Comparison of ENCODE assay signal across 12 mouse cellular contexts in the genomic region with DNA sequence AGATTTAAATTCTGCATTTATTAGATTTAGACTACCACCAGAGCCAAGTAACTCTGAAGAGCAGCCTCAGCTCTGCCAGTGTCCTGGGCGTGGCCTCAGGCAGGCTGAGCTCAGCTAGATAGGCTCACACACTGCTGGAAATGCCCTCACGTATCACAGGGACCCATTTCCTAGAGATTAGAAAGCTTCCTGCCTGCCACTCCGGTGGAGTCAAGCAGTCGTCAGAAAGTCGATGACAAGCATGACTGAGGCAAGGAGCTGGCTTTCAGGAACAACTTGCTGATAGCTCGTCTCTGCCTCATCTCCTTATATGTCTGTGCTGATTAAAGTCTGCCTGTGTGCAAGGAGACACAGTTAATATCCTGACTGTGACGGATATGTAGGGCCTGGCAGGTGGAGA. TPM values are rescaled to one million over a fixed set of nuclear protein-coding genes. Genes with fewer than 3 reads are reported as not detected.
DNase-seq lines count a peak whose midpoint lies in the region; ATAC-seq and TF ChIP-seq lines count a peak whose summit lies in the region.
"Had no signal": no experiment of that assay in that cellular context is flagged by ENCODE, and none has a peak within 500 bp of the region (broad histone marks: within the 10 kb centered on the region; RNA-seq: fewer than 3 reads in every experiment).

No protein-coding gene starts in this region.

- H3K9me3 ChIP-seq in heart, embryonic 15.5 days (replicated peaks) = no peaks in the 10 kb centered on the region
- no peaks in the 10 kb centered on the region for H3K9me3 ChIP-seq in neural tube, embryonic 15.5 days (replicated peaks)
- H3K9me3 ChIP-seq: embryonic facial prominence, embryonic 13.5 days; limb, embryonic 13.5 days had no signal

- DNase-seq in heart, adult 9 months (ENCODE audit: low spot score in 2 of 2) = no peak
- peak; percentile 54 for DNase-seq in c-Kit-positive CD71-negative TER-119-negative erythroid progenitor cells, embryonic 14.5 days (ENCODE audit: low read depth)
- DNase-seq in liver, adult 2 months (ENCODE audit: extremely low read depth, low read depth, low spot score) = no peak
- no peak for DNase-seq in adrenal gland, postnatal 4 days (ENCODE audit: low spot score in 2 of 2)
- DNase-seq in layer of hippocampus, adult 2 months (ENCODE audit: low spot score in 2 of 2) = no peak
- DNase-seq: cerebellum, adult 2 months had no signal

- H3K27ac ChIP-seq in heart, embryonic 15.5 days = peak overlapping the region; percentile 16; the same call in 1 of the 2 replicates
- peak overlapping the region; percentile 12; the same call in 1 of the 2 replicates for H3K27ac ChIP-seq in liver, adult 2 months (replicated peaks; ENCODE audit: insufficient read depth, low read depth, low read length)
- no peak overlapping the region for H3K27ac ChIP-seq in neural tube, embryonic 15.5 days (replicated peaks)
- no peak overlapping the region for H3K27ac ChIP-seq in layer of hippocampus, adult 2 months
- H3K27ac ChIP-seq: embryonic facial prominence, embryonic 13.5 days; limb, embryonic 13.5 days had no signal

- peaks cover 14% of the 10 kb centered on the region for H3K4me1 ChIP-seq in heart, embryonic 15.5 days (replicated peaks)
- peaks cover 5% of the 10 kb centered on the region; the same call in 1 of the 2 replicates for H3K4me1 ChIP-seq in liver, adult 2 months (ENCODE audit: control insufficient read depth, insufficient read depth, low read length)
- H3K4me1 ChIP-seq in neural tube, embryonic 15.5 days = peaks cover 2% of the 10 kb centered on the region; the same call in 1 of the 2 replicates
- H3K4me1 ChIP-seq: embryonic facial prominence, embryonic 13.5 days; limb, embryonic 13.5 days had no signal

- ATAC-seq in heart, embryonic 15.5 days (replicated peaks; ENCODE audit: insufficient number of reproducible peaks, insufficient read depth, low FRiP score, low read depth) = peak; percentile 74
- peak; percentile 90 for ATAC-seq in megakaryocyte progenitor cell, adult 5-6 weeks (replicated peaks; ENCODE audit: poor library complexity)
- ATAC-seq in neural tube, embryonic 15.5 days (ENCODE audit: low FRiP score) = no peak
- ATAC-seq: activated CD4-positive, CD25-positive, alpha-beta regulatory T cell, adult 4 months had no signal

- no peak overlapping the region for H3K4me3 ChIP-seq in heart, embryonic 15.5 days
- no peak overlapping the region for H3K4me3 ChIP-seq in liver, adult 2 months (ENCODE audit: insufficient read depth, low read depth, low read length)
- no peak overlapping the region for H3K4me3 ChIP-seq in neural tube, embryonic 15.5 days (replicated peaks)
- no peak overlapping the region for H3K4me3 ChIP-seq in layer of hippocampus, adult 2 months
- H3K4me3 ChIP-seq: embryonic facial prominence, embryonic 13.5 days; limb, embryonic 13.5 days had no signal

- H3K27me3 ChIP-seq in heart, embryonic 15.5 days = no peaks in the 10 kb centered on the region
- no peaks in the 10 kb centered on the region for H3K27me3 ChIP-seq in liver, adult 2 months (ENCODE audit: control insufficient read depth, insufficient read depth, low read length)
- H3K27me3 ChIP-seq in neural tube, embryonic 15.5 days (replicated peaks) = no peaks in the 10 kb centered on the region
- H3K27me3 ChIP-seq: embryonic facial prominence, embryonic 13.5 days; limb, embryonic 13.5 days had no signal

- peak overlapping the region; percentile 32 for H3K4me2 ChIP-seq in heart, embryonic 15.5 days
- H3K4me2 ChIP-seq in neural tube, embryonic 15.5 days = no peak overlapping the region
- H3K4me2 ChIP-seq: embryonic facial prominence, embryonic 13.5 days; limb, embryonic 13.5 days had no signal

- H3K9ac ChIP-seq in heart, embryonic 15.5 days = no peak overlapping the region
- no peak overlapping the region for H3K9ac ChIP-seq in liver, adult 2 months (ENCODE audit: low read depth, low read length)
- no peak overlapping the region for H3K9ac ChIP-seq in neural tube, embryonic 15.5 days (replicated peaks)
- H3K9ac ChIP-seq: embryonic facial prominence, embryonic 13.5 days; limb, embryonic 13.5 days had no signal

- TF ChIP-seq CTCF in liver, adult 2 months (IDR thresholded peaks at IDR 0.05; ENCODE audit: low read depth, low read length) = no peak
- no peak for TF ChIP-seq CTCF in layer of hippocampus, adult 2 months (conservative IDR thresholded peaks at IDR 0.05)

- no peaks in the 10 kb centered on the region for H3K79me2 ChIP-seq in liver, adult 2 months (ENCODE audit: control insufficient read depth, insufficient read depth, low read length)

- no peaks in the 10 kb centered on the region for H3K36me3 ChIP-seq in heart, embryonic 15.5 days
- peaks cover 2% of the 10 kb centered on the region; the same call in 1 of the 2 replicates for H3K36me3 ChIP-seq in liver, adult 2 months (ENCODE audit: control insufficient read depth, insufficient read depth, low read length)
- H3K36me3 ChIP-seq in neural tube, embryonic 15.5 days = no peaks in the 10 kb centered on the region
- H3K36me3 ChIP-seq: embryonic facial prominence, embryonic 13.5 days; limb, embryonic 13.5 days had no signal

- no peak for TF ChIP-seq POLR2A in liver, adult 2 months (IDR thresholded peaks at IDR 0.05; ENCODE audit: extremely low read depth, insufficient read depth, low read length)

- WGBS in heart, embryonic 15.5 days = 8% methylated on average over 7 of the region's 7 CpGs
- 68% methylated on average over 7 of the region's 7 CpGs for WGBS in liver, adult 2 months
- 63% methylated on average over 7 of the region's 7 CpGs for WGBS in neural tube, embryonic 15.5 days

RNA-seq across cellular contexts. Expression of gene Zdhhc23, which starts 38.8 kb away (rescaled TPM):
- 0.81 and 1.3 TPM in 2 replicates for polyA plus RNA-seq in heart, embryonic 15.5 days (2015; fragmentation: Nextera tagmentation; extraction: Ambion mirVana)
- total RNA-seq in liver, adult 2 months (2014; rRNA removed) = 0.09 and 0.20 TPM in 2 replicates
- 0.07 and 0.32 TPM in 2 replicates for polyA plus RNA-seq in liver, adult 2 months (2012; rRNA removed)
- total RNA-seq in megakaryocyte progenitor cell, adult 5-6 weeks (2015) = 0.59 and 1.4 TPM in 2 replicates
- 0.54 and 0.62 TPM in 2 replicates for total RNA-seq in megakaryocyte progenitor cell, adult 5-6 weeks (2017)
- 1 to 10 TPM in 1 of 2 experiments, under 1 TPM in 1; 0.73 to 1.9 TPM for total RNA-seq in adrenal gland, postnatal 4 days (2021)
- 3.1 and 3.4 TPM in 2 replicates for polyA plus RNA-seq in neural tube, embryonic 15.5 days (2015; fragmentation: Nextera tagmentation; extraction: Ambion mirVana)
- 10 to 100 TPM; 43.4 to 49.1 TPM for total RNA-seq in layer of hippocampus, adult 2 months (2021)

RNA-seq across cellular contexts. Expression of gene Gramd1c, which starts 44.8 kb away (rescaled TPM):
- polyA plus RNA-seq in heart, embryonic 15.5 days (2015; fragmentation: Nextera tagmentation; extraction: Ambion mirVana) = 4.6 and 5.5 TPM in 2 replicates
- total RNA-seq in liver, adult 2 months (2014; rRNA removed) = 29.9 and 48.5 TPM in 2 replicates
- polyA plus RNA-seq in liver, adult 2 months (2012; rRNA removed) = 6.1 and 6.6 TPM in 2 replicates
- 1.6 and 1.9 TPM in 2 replicates for total RNA-seq in megakaryocyte progenitor cell, adult 5-6 weeks (2015)
- 1.4 and 3.2 TPM in 2 replicates for total RNA-seq in megakaryocyte progenitor cell, adult 5-6 weeks (2017)
- 1 to 10 TPM; 3.0 to 3.9 TPM for total RNA-seq in adrenal gland, postnatal 4 days (2021)
- polyA plus RNA-seq in neural tube, embryonic 15.5 days (2015; fragmentation: Nextera tagmentation; extraction: Ambion mirVana) = 2.8 and 3.0 TPM in 2 replicates
- 1 to 10 TPM; 4.6 to 5.1 TPM for total RNA-seq in layer of hippocampus, adult 2 months (2021)

Comparison
In these comparisons a context has a peak if more than half of its experiments do, and no peak if none do; other contexts are left out.
1. H3K27ac ChIP-seq: peak in heart, embryonic 15.5 days (single experiment) and liver, adult 2 months (single experiment); none in neural tube, embryonic 15.5 days (single experiment) and layer of hippocampus, adult 2 months (single experiment).
2. RNA of gene Zdhhc23, which starts 38.8 kb away (total RNA-seq): 43.4 to 49.1 TPM in layer of hippocampus, adult 2 months; 0.73 to 1.9 TPM in adrenal gland, postnatal 4 days, 0.54 to 1.4 TPM in megakaryocyte progenitor cell, adult 5-6 weeks and 0.09 to 0.20 TPM in liver, adult 2 months; every median in the first group is over 10 times any median in the second.